Mouse (Mus musculus) T-helper 17 cell (primary cell): ENCODE results near the gene Iqcn.

ENCODE experiments used
- in situ Hi-C, 2 experiments: fragments of 300-600 bp; cut with MboI, MseI; formaldehyde crosslinking; loops; 1 replicate in 1 of 2; 2 replicates in 1 of 2; pipeline ENCODE4 v1.15.1; 2025; ENCODE audit warnings: high pct_unique_total_duplicates in 2 of 2

Gene Iqcn

DNA sequence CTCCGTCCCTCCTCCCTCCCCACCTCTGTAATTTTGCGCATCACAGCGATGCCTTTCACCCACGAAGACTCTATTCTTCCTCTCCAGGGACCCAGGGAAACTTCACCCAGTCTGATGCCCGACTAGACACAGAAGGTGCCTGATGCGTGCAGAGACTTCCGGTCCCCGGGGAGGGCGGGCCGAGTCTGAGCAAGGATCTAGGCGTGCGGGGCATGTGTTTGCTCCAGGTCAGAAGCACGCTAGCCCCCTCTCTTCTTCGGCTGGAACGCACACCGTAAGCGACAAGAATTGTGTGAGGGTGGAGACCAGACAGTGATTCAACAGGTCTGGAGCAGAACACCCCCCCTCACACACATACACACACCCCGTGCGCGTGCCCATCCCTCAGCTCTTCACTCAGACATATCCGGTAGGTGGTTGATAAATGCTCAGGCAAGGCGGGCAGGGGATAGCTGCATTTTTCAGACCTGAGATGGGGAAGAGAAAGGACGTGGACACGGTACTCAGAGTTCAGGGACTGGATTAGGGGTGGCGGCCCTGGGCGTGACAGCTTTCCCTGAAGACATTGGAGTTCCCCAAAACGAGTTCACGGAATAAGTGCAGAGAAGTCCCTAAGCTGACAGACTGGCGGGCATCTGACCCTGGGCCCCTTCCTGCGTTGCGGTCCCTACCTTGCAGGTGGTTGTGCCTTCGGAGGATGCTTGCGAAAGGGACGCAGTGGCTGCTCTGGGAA, 62.7 kb downstream of the Iqcn start:
- in situ Hi-C loops, result loop anchor here (5.0 to 10.0 kb wide), 2 partner anchors 76 to 1721 kb away; no protein-coding TSS in a partner anchor

- in situ Hi-C loops, result loop anchor here (5.0 to 10.0 kb wide), 2 partner anchors 75 to 1722 kb away; no protein-coding TSS in a partner anchor
Measured at GRCm38 (mm10) chr8:70766571-70767440, 63.5 kb downstream of the Iqcn start.
